Mouse (Mus musculus): Measurements from ENCODE around the gene Gm37240. TPM values are rescaled to one million over a fixed set of nuclear protein-coding genes. Genes with fewer than 3 reads are reported as not detected.

The Gm37240 gene
- polyA plus RNA-seq, 1 experiment, result 0.91 TPM

DNA sequence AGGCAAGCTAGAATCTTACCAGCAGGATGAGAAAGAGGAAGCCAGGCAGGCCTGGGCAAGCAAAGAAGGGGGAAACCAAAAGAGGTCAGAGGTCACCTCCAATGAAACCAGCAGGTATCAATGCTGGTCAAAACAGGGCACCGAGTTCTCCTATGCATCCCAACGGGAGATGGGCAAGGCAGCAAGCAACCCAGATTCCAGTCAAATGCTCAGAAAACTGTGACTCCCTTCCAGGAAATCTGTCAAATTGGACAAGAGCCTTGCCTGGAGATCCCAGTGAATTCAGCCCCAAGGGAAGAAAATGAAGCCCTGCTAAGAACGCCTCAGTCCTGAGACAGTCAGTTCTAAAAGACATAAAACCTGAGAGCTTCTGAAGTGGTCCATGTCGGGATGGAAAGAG is 437.9 kb downstream of the Gm37240 start:
- Histone ChIP-seq H3K9me3 (replicated peaks; ENCODE audit: control insufficient read depth, insufficient read depth, low read length, poor library complexity, severe bottlenecking) (no peaks in the 10 kb centered on the region), H3K27ac (ENCODE audit: insufficient read depth, low read length) (no peak overlapping the region)
- TF ChIP-seq POLR2A (IDR thresholded peaks at IDR 0.05; ENCODE audit: insufficient read depth, low read length) (no peak), EP300 (IDR thresholded peaks at IDR 0.05; ENCODE audit: insufficient read depth, low read depth, low read length) (no peak), CTCF (IDR thresholded peaks at IDR 0.05; ENCODE audit: low read depth, low read length) (no peak)

GRCm38 (mm10) chr3:85442781-85443180 is 444.5 kb downstream of the Gm37240 start:
- Histone ChIP-seq H3K4me1 (ENCODE audit: control insufficient read depth, insufficient read depth, low read length) (no peaks in the 10 kb centered on the region), H3K9me3 (replicated peaks; ENCODE audit: control insufficient read depth, insufficient read depth, low read length, poor library complexity, severe bottlenecking) (no peaks in the 10 kb centered on the region), H3K4me3 (ENCODE audit: low read depth, low read length) (no peak overlapping the region), H3K36me3 (ENCODE audit: control insufficient read depth, insufficient read depth, low read length, poor library complexity, severe bottlenecking) (no peaks in the 10 kb centered on the region), H3K9ac (ENCODE audit: low read depth, poor library complexity, severe bottlenecking) (no peak overlapping the region), H3K27me3 (ENCODE audit: control insufficient read depth, insufficient read depth, low read length, poor library complexity, severe bottlenecking) (no peaks in the 10 kb centered on the region), H3K27ac (ENCODE audit: insufficient read depth, low read length) (no peak overlapping the region)
- no peak for TF ChIP-seq CTCF (IDR thresholded peaks at IDR 0.05; ENCODE audit: low read depth, low read length)
- no peak for TF ChIP-seq POLR2A (IDR thresholded peaks at IDR 0.05; ENCODE audit: insufficient read depth, low read length)
- no peak for TF ChIP-seq EP300 (IDR thresholded peaks at IDR 0.05; ENCODE audit: insufficient read depth, low read depth, low read length)

More for the DNA sequence above, 437.9 kb downstream of the Gm37240 start:
- no peaks in the 10 kb centered on the region for H3K36me3 ChIP-seq (ENCODE audit: control insufficient read depth, insufficient read depth, low read length, poor library complexity, severe bottlenecking)
- no peaks in the 10 kb centered on the region for H3K4me1 ChIP-seq (ENCODE audit: control insufficient read depth, insufficient read depth, low read length)
- no peak overlapping the region for H3K4me3 ChIP-seq (ENCODE audit: low read depth, low read length)
- no peaks in the 10 kb centered on the region for H3K27me3 ChIP-seq (ENCODE audit: control insufficient read depth, insufficient read depth, low read length, poor library complexity, severe bottlenecking)
- no peak overlapping the region for H3K9ac ChIP-seq (ENCODE audit: low read depth, poor library complexity, severe bottlenecking)

DNA sequence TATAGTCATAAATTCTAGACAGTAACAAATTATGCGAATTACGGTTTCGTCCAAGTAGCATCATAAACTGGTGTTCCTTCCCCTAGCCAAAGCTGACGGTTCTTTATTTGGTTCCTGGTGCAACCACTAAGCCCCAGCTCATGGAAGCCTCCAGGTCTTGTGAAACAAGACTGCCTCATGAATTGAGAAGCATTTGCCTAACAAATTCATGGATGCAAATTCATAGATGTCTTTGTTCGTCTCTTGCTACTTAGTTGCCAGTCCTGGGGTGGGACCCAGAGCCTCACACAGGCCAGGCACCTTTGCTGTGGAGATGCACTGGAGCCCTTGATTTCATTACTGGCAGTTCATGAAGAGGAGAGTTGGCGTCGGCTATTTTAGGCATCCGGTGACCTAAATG is 445.1 kb downstream of the Gm37240 start:
- Histone ChIP-seq H3K36me3 (ENCODE audit: control insufficient read depth, insufficient read depth, low read length, poor library complexity, severe bottlenecking) (no peaks in the 10 kb centered on the region), H3K27me3 (ENCODE audit: control insufficient read depth, insufficient read depth, low read length, poor library complexity, severe bottlenecking) (no peaks in the 10 kb centered on the region), H3K9ac (ENCODE audit: low read depth, poor library complexity, severe bottlenecking) (no peak overlapping the region), H3K27ac (ENCODE audit: insufficient read depth, low read length) (no peak overlapping the region), H3K4me3 (ENCODE audit: low read depth, low read length) (no peak overlapping the region), H3K4me1 (ENCODE audit: control insufficient read depth, insufficient read depth, low read length) (no peaks in the 10 kb centered on the region), H3K9me3 (replicated peaks; ENCODE audit: control insufficient read depth, insufficient read depth, low read length, poor library complexity, severe bottlenecking) (no peaks in the 10 kb centered on the region)
- TF ChIP-seq EP300 (IDR thresholded peaks at IDR 0.05; ENCODE audit: insufficient read depth, low read depth, low read length), result no peak
- no peak for TF ChIP-seq POLR2A (IDR thresholded peaks at IDR 0.05; ENCODE audit: insufficient read depth, low read length)
- TF ChIP-seq CTCF (IDR thresholded peaks at IDR 0.05; ENCODE audit: low read depth, low read length), result no peak

DNA sequence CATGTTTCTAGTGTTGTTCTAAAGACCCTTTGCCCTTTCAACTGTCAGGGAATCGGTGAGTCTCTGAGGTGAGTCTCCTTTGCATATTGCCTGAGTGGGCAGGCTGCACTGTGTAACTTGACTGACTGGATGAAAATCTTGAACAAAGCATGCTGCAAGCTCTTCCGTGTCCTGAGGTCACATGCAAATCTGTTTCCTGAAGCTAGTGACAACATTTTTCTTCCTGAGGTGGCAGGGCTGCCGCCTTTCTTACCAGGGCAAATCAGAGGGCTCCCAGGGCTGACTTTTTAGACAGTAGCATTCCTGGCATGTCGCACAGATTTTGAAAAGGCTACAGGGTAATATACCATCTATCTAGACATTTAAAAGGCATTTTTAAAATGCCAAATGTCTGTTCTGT is 451.9 kb downstream of the Gm37240 start:
- Histone ChIP-seq H3K36me3 (ENCODE audit: control insufficient read depth, insufficient read depth, low read length, poor library complexity, severe bottlenecking) (no peaks in the 10 kb centered on the region), H3K27me3 (ENCODE audit: control insufficient read depth, insufficient read depth, low read length, poor library complexity, severe bottlenecking) (no peaks in the 10 kb centered on the region), H3K9ac (ENCODE audit: low read depth, poor library complexity, severe bottlenecking) (no peak overlapping the region), H3K4me3 (ENCODE audit: low read depth, low read length) (no peak overlapping the region), H3K27ac (ENCODE audit: insufficient read depth, low read length) (no peak overlapping the region), H3K4me1 (ENCODE audit: control insufficient read depth, insufficient read depth, low read length) (no peaks in the 10 kb centered on the region), H3K9me3 (replicated peaks; ENCODE audit: control insufficient read depth, insufficient read depth, low read length, poor library complexity, severe bottlenecking) (no peaks in the 10 kb centered on the region)
- TF ChIP-seq POLR2A (IDR thresholded peaks at IDR 0.05; ENCODE audit: insufficient read depth, low read length) (no peak), CTCF (IDR thresholded peaks at IDR 0.05; ENCODE audit: low read depth, low read length) (no peak), EP300 (IDR thresholded peaks at IDR 0.05; ENCODE audit: insufficient read depth, low read depth, low read length) (no peak)

DNA sequence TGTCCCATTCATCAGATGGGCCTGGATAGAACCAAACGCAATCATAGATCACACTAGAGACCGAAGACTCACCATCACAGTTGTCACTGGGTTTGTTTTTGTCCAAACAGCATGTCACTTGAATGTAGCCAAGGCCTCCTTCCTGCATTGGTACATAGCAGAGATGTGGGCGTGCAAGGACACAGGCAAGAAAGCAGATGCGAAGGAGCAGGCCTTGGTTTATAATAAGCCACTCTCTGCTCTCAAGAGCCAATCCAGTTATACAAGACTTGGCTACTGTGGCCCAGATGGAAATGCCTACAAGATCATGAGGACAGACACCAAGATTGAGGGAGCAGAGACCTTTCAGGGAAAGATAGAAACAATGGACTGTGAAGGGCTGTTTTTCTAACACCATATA is 456.1 kb downstream of the Gm37240 start:
- no peaks in the 10 kb centered on the region for H3K9me3 ChIP-seq (replicated peaks; ENCODE audit: control insufficient read depth, insufficient read depth, low read length, poor library complexity, severe bottlenecking)
- H3K27ac ChIP-seq (ENCODE audit: insufficient read depth, low read length), result no peak overlapping the region
- no peaks in the 10 kb centered on the region for H3K27me3 ChIP-seq (ENCODE audit: control insufficient read depth, insufficient read depth, low read length, poor library complexity, severe bottlenecking)
- H3K36me3 ChIP-seq (ENCODE audit: control insufficient read depth, insufficient read depth, low read length, poor library complexity, severe bottlenecking), result no peaks in the 10 kb centered on the region
- H3K4me3 ChIP-seq (ENCODE audit: low read depth, low read length), result no peak overlapping the region
- no peaks in the 10 kb centered on the region for H3K4me1 ChIP-seq (ENCODE audit: control insufficient read depth, insufficient read depth, low read length)
- no peak overlapping the region for H3K9ac ChIP-seq (ENCODE audit: low read depth, poor library complexity, severe bottlenecking)
- no peak for TF ChIP-seq POLR2A (IDR thresholded peaks at IDR 0.05; ENCODE audit: insufficient read depth, low read length)
- TF ChIP-seq EP300 (IDR thresholded peaks at IDR 0.05; ENCODE audit: insufficient read depth, low read depth, low read length), result no peak

DNA sequence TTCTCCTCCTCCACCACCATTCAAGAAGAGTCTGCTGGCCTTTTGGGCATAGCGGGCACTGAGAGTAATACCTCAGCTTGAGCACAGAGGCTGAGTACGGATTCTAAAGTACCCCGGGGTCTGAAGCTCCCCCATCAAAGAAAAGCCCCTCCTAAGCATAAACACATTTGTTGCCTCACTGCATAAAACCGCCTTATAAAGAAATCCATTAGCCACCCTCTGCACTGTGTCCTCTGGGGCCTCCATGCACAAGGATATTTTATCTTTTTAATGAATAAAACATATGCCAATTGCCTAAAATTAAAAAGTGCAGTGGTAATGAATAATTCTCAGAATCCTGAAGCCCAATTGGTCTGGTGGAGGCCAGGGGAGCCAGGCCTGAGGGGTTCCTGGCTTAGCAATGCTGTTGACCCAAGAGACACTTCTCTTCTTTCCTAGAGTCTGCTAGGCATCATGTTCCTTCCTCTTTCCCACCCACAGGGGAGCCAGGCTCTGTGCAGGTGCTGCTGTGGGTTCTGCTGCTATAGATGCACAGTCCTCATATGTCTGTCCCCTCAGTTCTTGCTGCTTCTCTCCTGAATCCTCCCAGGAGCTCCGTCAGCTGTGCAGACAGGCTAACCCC is 463.8 kb downstream of the Gm37240 start:
- no peaks in the 10 kb centered on the region for H3K36me3 ChIP-seq (ENCODE audit: control insufficient read depth, insufficient read depth, low read length, poor library complexity, severe bottlenecking)
- no peaks in the 10 kb centered on the region for H3K4me1 ChIP-seq (ENCODE audit: control insufficient read depth, insufficient read depth, low read length)
- H3K27ac ChIP-seq (ENCODE audit: insufficient read depth, low read length), result no peak overlapping the region
- no peaks in the 10 kb centered on the region for H3K27me3 ChIP-seq (ENCODE audit: control insufficient read depth, insufficient read depth, low read length, poor library complexity, severe bottlenecking)
- no peak for TF ChIP-seq POLR2A (IDR thresholded peaks at IDR 0.05; ENCODE audit: insufficient read depth, low read length)
- no peak for TF ChIP-seq EP300 (IDR thresholded peaks at IDR 0.05; ENCODE audit: insufficient read depth, low read depth, low read length)
- TF ChIP-seq CTCF (IDR thresholded peaks at IDR 0.05; ENCODE audit: low read depth, low read length), result no peak
- H3K4me3 ChIP-seq (ENCODE audit: low read depth, low read length), result no peak overlapping the region
- peaks cover 13% of the 10 kb centered on the region for H3K9me3 ChIP-seq (replicated peaks; ENCODE audit: control insufficient read depth, insufficient read depth, low read length, poor library complexity, severe bottlenecking)
- no peak overlapping the region for H3K9ac ChIP-seq (ENCODE audit: low read depth, poor library complexity, severe bottlenecking)

Data from ES-Bruce4 (cell line).